Mouse (Mus musculus): ENCODE results near the gene Brix1.
"Not testable (repeated sequence)": the region's sequence is repeated elsewhere in the genome, so short reads cannot be mapped to it uniquely, and the experiment has no call there.

DNA sequence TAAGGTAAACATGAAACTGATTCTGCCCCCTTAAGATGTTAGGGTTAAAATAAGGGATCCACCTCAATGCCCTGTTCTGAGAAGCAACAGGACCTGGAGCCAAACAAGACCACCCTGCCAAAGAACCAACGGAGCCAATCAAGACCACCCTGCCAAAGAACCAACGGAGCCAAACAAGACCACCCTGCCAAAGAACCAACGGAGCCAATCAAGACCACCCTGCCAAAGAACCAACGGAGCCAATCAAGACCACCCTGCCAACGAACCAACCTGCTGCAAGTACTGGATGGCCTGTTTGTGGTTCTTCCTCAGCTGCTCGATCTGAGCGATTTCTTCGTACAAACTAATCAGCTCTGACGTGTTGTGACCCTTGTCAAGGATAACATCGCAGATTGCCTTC is 47.6 kb upstream of the Brix1 start:
- not testable (repeated sequence) for TF ChIP-seq CTCF (IDR thresholded peaks at IDR 0.05; ENCODE audit: low read depth, low read length); GATA1 (IDR thresholded peaks at IDR 0.05; ENCODE audit: borderline replicate concordance, low read length); TAL1 (conservative IDR thresholded peaks at IDR 0.05; ENCODE audit: low read depth, low read length); POLR2AphosphoS5 (IDR thresholded peaks at IDR 0.05; ENCODE audit: insufficient replicate concordance, low read depth, low read length); GATA2 (IDR thresholded peaks at IDR 0.05; ENCODE audit: borderline replicate concordance, low read depth, low read length)
